Mouse (Mus musculus): ENCODE measurements around the gene Nckap1l. TPM values are rescaled to one million over a fixed set of nuclear protein-coding genes. Genes with fewer than 3 reads are reported as not detected.

The Nckap1l gene
- total RNA-seq, 4 experiments from 2014 or later, result 7.4 to 29.6 (median 17.0) TPM

GRCm38 (mm10) chr15:103537822-103538213 is 84.2 kb downstream of the Nckap1l start, which contains the start of gene Ppp1r1a:
Ppp1r1a (minus strand) TSS chr15:103538003.
- DNase-seq (ENCODE audit: low spot score in 2 of 2), result peak; percentile 44 to 65

GRCm38 (mm10) chr15:103539259-103539658 is 85.7 kb downstream of the Nckap1l start:
- peak; percentile 0 to 2 for DNase-seq (ENCODE audit: low spot score in 2 of 2)

- DNase-seq (ENCODE audit: low spot score in 2 of 2), result peak; percentile 1
These were observed 87.1 kb downstream of the Nckap1l start for GRCm38 (mm10) chr15:103540646-103541045.

- DNase-seq (ENCODE audit: low spot score in 2 of 2), result no peak
These were observed 88.9 kb downstream of the Nckap1l start for GRCm38 (mm10) chr15:103542526-103542925.

GRCm38 (mm10) chr15:103547983-103548382 is 94.4 kb downstream of the Nckap1l start:
- no peak for DNase-seq (ENCODE audit: low spot score in 2 of 2)

Other genes starting within 250 kb of the Nckap1l start
- 100 to 1,000 TPM; 170 to 209 (median 180) TPM for gene Cbx5, start 214.0 kb upstream of the Nckap1l start, total RNA-seq (2022)
- gene Hnrnpa1, start 213.4 kb upstream of the Nckap1l start, total RNA-seq (2022), result 100 to 1,000 TPM; 257 to 295 (median 288) TPM
- not detected for gene Nfe2, start 195.4 kb upstream of the Nckap1l start, total RNA-seq (2022)
- 100 to 1,000 TPM in 1 of 4 experiments, 10 to 100 TPM in 3; 90.6 to 100 (median 94.2) TPM for gene Copz1, start 181.1 kb upstream of the Nckap1l start, total RNA-seq (2022)
- gene Gpr84, start 143.2 kb upstream of the Nckap1l start, total RNA-seq (2022), result 1 to 10 TPM in 2 of 4 experiments, under 1 TPM in 2; 0.35 to 9.3 (median 4.4) TPM
- gene Zfp385a, start 113.7 kb upstream of the Nckap1l start, total RNA-seq (2022), result 10 to 100 TPM; 37.9 to 55.5 (median 47.0) TPM
- gene Itga5, start 87.0 kb upstream of the Nckap1l start, total RNA-seq (2022), result 1 to 10 TPM; 1.8 to 4.8 (median 2.9) TPM
- gene Gtsf1, start 23.3 kb upstream of the Nckap1l start, total RNA-seq (2022), result not detected
- not detected for gene Gtsf2, start 5.3 kb upstream of the Nckap1l start, total RNA-seq (2022)
- 100 to 1,000 TPM in 3 of 4 experiments, 10 to 100 TPM in 1; 99.3 to 111 (median 103) TPM for gene Pde1b, start 49.2 kb downstream of the Nckap1l start, total RNA-seq (2022)
- 100 to 1,000 TPM; 103 to 150 (median 121) TPM for gene Ppp1r1a, start 84.2 kb downstream of the Nckap1l start, total RNA-seq (2022)
- 1 to 10 TPM in 2 of 4 experiments, under 1 TPM in 1, not detected in 1; 0.74 to 4.7 (median 3.5) TPM for gene Glycam1, start 111.3 kb downstream of the Nckap1l start, total RNA-seq (2022)